Mouse (Mus musculus): ENCODE data around the gene Mad2l1bp. TPM values are rescaled to one million over a fixed set of nuclear protein-coding genes. Genes with fewer than 3 reads are reported as not detected.
A peak's percentile ranks its signal among the peaks of the same experiment; 100 is the strongest.

Mad2l1bp gene
- total and polyA plus RNA-seq, 3 experiments = 9.7 to 19.3 (median 16.3) TPM

DNA sequence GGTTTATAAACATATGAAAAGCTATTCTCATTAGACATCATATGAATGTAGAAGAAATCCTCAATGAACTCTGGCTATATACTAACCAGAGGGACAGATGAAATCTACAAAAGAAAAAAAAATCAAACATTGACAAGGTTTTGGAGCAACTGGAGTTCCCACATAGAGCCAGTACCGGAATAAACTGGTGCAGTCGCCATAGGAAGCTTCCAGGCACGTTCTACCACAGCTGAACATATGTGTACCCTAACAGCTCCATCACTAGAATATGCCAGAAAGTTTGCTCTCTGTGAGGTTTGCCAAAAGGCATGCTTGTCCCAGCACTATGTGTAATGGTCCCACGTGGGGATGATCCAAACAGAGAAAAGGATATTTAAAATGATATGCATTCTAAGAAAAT lies 45.1 kb downstream of the Mad2l1bp start:
- in situ Hi-C loops (cut with MboI; ENCODE audit: low pct_ligation_motif_present, low pct_unique_long_range_greater_than_20kb, low sequenced_read_pairs) = no loop called here
- H3K9ac ChIP-seq (ENCODE audit: insufficient read depth, low read depth) = no peak overlapping the region
- TF ChIP-seq JUN (IDR thresholded peaks at IDR 0.05; ENCODE audit: insufficient read depth, low read depth, low read length) (no peak), CHD1 (IDR thresholded peaks at IDR 0.05; ENCODE audit: low read depth, low read length) (no peak), IRF4 (IDR thresholded peaks at IDR 0.05; ENCODE audit: low read depth, low read length) (no peak), CTCF (conservative IDR thresholded peaks at IDR 0.05 in 1 of 2, IDR thresholded peaks at IDR 0.05 in 1 of 2; ENCODE audit: low read depth in 2 of 2, low read length in 2 of 2) (no peak), PAX5 (IDR thresholded peaks at IDR 0.05; ENCODE audit: low read length) (no peak), NRF1 (IDR thresholded peaks at IDR 0.05; ENCODE audit: low read depth, low read length) (no peak), JUND (conservative IDR thresholded peaks at IDR 0.05; ENCODE audit: low read depth, low read length) (no peak), MEF2A (IDR thresholded peaks at IDR 0.05; ENCODE audit: borderline replicate concordance, low read depth, low read length) (no peak), ZC3H11A (IDR thresholded peaks at IDR 0.05; ENCODE audit: low read depth, low read length) (no peak), SIN3A (IDR thresholded peaks at IDR 0.05; ENCODE audit: low read length) (no peak), MAZ (IDR thresholded peaks at IDR 0.05; ENCODE audit: low read depth, low read length) (no peak)

DNA sequence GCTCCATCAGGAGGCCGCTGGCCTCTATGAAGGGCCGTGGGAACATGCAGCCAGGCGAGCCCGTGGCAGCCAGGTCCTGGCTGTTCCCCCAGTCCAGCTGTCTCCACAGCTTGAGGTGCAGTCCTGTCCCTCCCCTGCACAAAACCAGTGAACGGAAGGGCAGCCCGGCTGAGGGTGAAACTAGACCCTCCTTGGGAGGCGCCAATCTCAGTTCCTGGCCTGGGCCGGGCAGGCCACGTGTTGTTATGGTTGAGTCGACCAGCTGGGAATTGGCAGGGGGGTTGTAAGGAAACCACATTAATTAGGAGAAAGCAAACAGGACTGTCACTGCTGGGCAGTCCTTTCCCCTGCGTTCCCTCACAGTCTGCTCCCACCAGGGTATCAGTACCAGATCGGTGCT lies 48.9 kb downstream of the Mad2l1bp start:
- in situ Hi-C loops (cut with MboI; ENCODE audit: low pct_ligation_motif_present, low pct_unique_long_range_greater_than_20kb, low sequenced_read_pairs) (no loop called here), dilution Hi-C loops (cut with MboI; ENCODE audit: extremely low pct_ligation_motif_present, extremely low pct_unique_long_range_greater_than_20kb, low sequenced_read_pairs) (no loop called here)
- Histone ChIP-seq H3K9me3 (replicated peaks; ENCODE audit: low read length) (no peaks in the 10 kb centered on the region), H3K4me2 (ENCODE audit: insufficient read depth, low read depth, poor library complexity, severe bottlenecking) (no peak overlapping the region), H3K4me3 (replicated peaks in 1 of 3; ENCODE audit: low read depth in 2 of 3, low read length in 2 of 3, poor library complexity in 1 of 3) (no peak overlapping the region), H3K4me1 (ENCODE audit: control insufficient read depth in 1 of 2, insufficient read depth in 2 of 2) (peaks cover 5 to 7% of the 10 kb centered on the region in 2 experiments; a peak in 3 of 4 replicates), H3K36me3 (replicated peaks in 1 of 2; ENCODE audit: control insufficient read depth in 1 of 2, insufficient read depth in 1 of 2, low read length in 1 of 2) (no peaks in the 10 kb centered on the region), H3K27ac (ENCODE audit: insufficient read depth, low read depth) (no peak overlapping the region), H3K79me2 (replicated peaks; ENCODE audit: control insufficient read depth, extremely low read depth, insufficient read depth, poor library complexity, severe bottlenecking) (no peaks in the 10 kb centered on the region), H3K9ac (ENCODE audit: insufficient read depth, low read depth) (no peak overlapping the region), H3K27me3 (replicated peaks) (peaks cover 45% of the 10 kb centered on the region)
- TF ChIP-seq E2F4 (IDR thresholded peaks at IDR 0.05; ENCODE audit: insufficient replicate concordance, low read depth, low read length) (no peak), USF1 (IDR thresholded peaks at IDR 0.05; ENCODE audit: low read depth, low read length) (no peak), ZC3H11A (IDR thresholded peaks at IDR 0.05; ENCODE audit: low read depth, low read length) (no peak), MXI1 (IDR thresholded peaks at IDR 0.05; ENCODE audit: low read depth, low read length) (no peak), KAT2A (IDR thresholded peaks at IDR 0.05; ENCODE audit: insufficient replicate concordance, low read length) (no peak), BHLHE40 (IDR thresholded peaks at IDR 0.05; ENCODE audit: low read depth, low read length) (0 out of 2 replicates have a peak, but pooled peaks have one; percentile 6), MYC (IDR thresholded peaks at IDR 0.05; ENCODE audit: low read depth, low read length) (no peak), SMC3 (IDR thresholded peaks at IDR 0.05; ENCODE audit: low read depth, low read length) (no peak), MAX (IDR thresholded peaks at IDR 0.05; ENCODE audit: low read length) (0 out of 2 replicates have a peak, but pooled peaks have one; percentile 26), ZMIZ1 (IDR thresholded peaks at IDR 0.05; ENCODE audit: low read depth, low read length) (no peak), MAFK (IDR thresholded peaks at IDR 0.05; ENCODE audit: insufficient replicate concordance, low read length) (no peak)
- DNase-seq (ENCODE audit: extremely low read depth) = no peak

More for the DNA sequence above, 45.1 kb downstream of the Mad2l1bp start:
- Histone ChIP-seq H3K9me3 (replicated peaks; ENCODE audit: low read length) (no peaks in the 10 kb centered on the region), H3K36me3 (replicated peaks in 1 of 2; ENCODE audit: control insufficient read depth in 1 of 2, insufficient read depth in 1 of 2, low read length in 1 of 2) (peaks cover 0 to 6% of the 10 kb centered on the region in 2 experiments), H3K27ac (ENCODE audit: insufficient read depth, low read depth) (no peak overlapping the region), H3K4me1 (ENCODE audit: control insufficient read depth in 1 of 2, insufficient read depth in 2 of 2) (peaks cover 8 to 24% of the 10 kb centered on the region in 2 experiments; a peak in 3 of 4 replicates), H3K27me3 (replicated peaks) (peaks cover 34% of the 10 kb centered on the region), H3K4me3 (replicated peaks in 1 of 3; ENCODE audit: low read depth in 2 of 3, low read length in 2 of 3, poor library complexity in 1 of 3) (no peak overlapping the region), H3K4me2 (ENCODE audit: insufficient read depth, low read depth, poor library complexity, severe bottlenecking) (no peak overlapping the region), H3K79me2 (replicated peaks; ENCODE audit: control insufficient read depth, extremely low read depth, insufficient read depth, poor library complexity, severe bottlenecking) (peaks cover 8% of the 10 kb centered on the region)
- dilution Hi-C loops (cut with MboI; ENCODE audit: extremely low pct_ligation_motif_present, extremely low pct_unique_long_range_greater_than_20kb, low sequenced_read_pairs) = no loop called here
- DNase-seq (ENCODE audit: extremely low read depth) = no peak

All from CH12.LX (cell line).